Mouse (Mus musculus) midbrain, embryonic 15.5 days (tissue): Measurements from ENCODE around the gene Mfap1a. TPM values are rescaled to one million over a fixed set of nuclear protein-coding genes. Genes with fewer than 3 reads are reported as not detected.
A peak's percentile ranks its signal among the peaks of the same experiment; 100 is the strongest.
"Not testable (repeated sequence)": the region's sequence is repeated elsewhere in the genome, so short reads cannot be mapped to it uniquely, and the experiment has no call there.

Experiments used
- ATAC-seq: fragments of 200-750 bp; cut with Nextera tagmentation; replicated peaks from 2 replicates; pipeline ENCODE4 v1.8.0; 2017; ENCODE audit warnings: moderate TSS enrichment
- H3K27ac ChIP-seq: fragments of 300-500 bp; sonication (generic); 2 replicates; pipeline ENCODE4 v1.5.1; 2015; ENCODE audit warnings: mild to moderate bottlenecking, inconsistent platforms
- H3K27me3 ChIP-seq: fragments of 300-500 bp; sonication (generic); replicated peaks from 2 replicates; pipeline ENCODE4 v1.6.1; 2015; ENCODE audit warnings: inconsistent platforms
- H3K36me3 ChIP-seq: fragments of 300-500 bp; sonication (generic); replicated peaks from 2 replicates; pipeline ENCODE4 v1.6.1; 2015; ENCODE audit warnings: inconsistent platforms
- H3K4me1 ChIP-seq: fragments of 300-500 bp; sonication (generic); 2 replicates; pipeline ENCODE4 v1.6.1; 2015; ENCODE audit warnings: inconsistent platforms
- H3K4me2 ChIP-seq: fragments of 300-500 bp; sonication (generic); 2 replicates; pipeline ENCODE4 v1.6.1; 2015; ENCODE audit warnings: inconsistent platforms, mild to moderate bottlenecking, moderate library complexity
- H3K4me3 ChIP-seq: fragments of 300-500 bp; sonication (generic); 2 replicates; pipeline ENCODE4 v1.5.1; 2015; ENCODE audit warnings: mild to moderate bottlenecking, inconsistent platforms
- H3K9ac ChIP-seq: fragments of 300-500 bp; sonication (generic); 2 replicates; pipeline ENCODE4 v1.6.1; 2015; ENCODE audit warnings: mild to moderate bottlenecking, inconsistent platforms
- H3K9me3 ChIP-seq: fragments of 300-500 bp; sonication (generic); 2 replicates; pipeline ENCODE4 v1.6.1; 2016; ENCODE audit warnings: inconsistent platforms
- WGBS: fragments of 180-500 bp; shearing (Covaris S2); methylation state at CpG from one replicate; pipeline ENCODE4 v1.1.7; 2015; ENCODE audit warnings: mixed read lengths; 5-methylcytosine and 5-hydroxymethylcytosine counted together
- polyA plus RNA-seq: library from polyadenylated mRNA; unstranded; fragments of >200 nt; fragmentation: Nextera tagmentation; extraction: Ambion mirVana; gene quantifications from 2 replicates; pipeline ENCODE4 v1.2.1, GENCODE M21; 2015

The Mfap1a gene
- polyA plus RNA-seq = 33.1 and 33.6 TPM in 2 replicates

GRCm38 (mm10) chr2:121505942-121506882, at the start of gene Mfap1a, which contains the start of gene Wdr76:
TSS of gene Mfap1a (minus strand) at chr2:121506665.
TSS of gene Wdr76 (plus strand) at chr2:121506723.
- Histone ChIP-seq H3K27ac (peak within 1 kb of the TSS; percentile 73; the same call in 1 of the 2 replicates), H3K9ac (peak within 1 kb of the TSS; percentile 63), H3K4me3 (peak within 1 kb of the TSS; percentile 69), H3K4me2 (peak within 1 kb of the TSS; percentile 73), H3K4me1 (peaks cover 21% of the 10 kb centered on the region)
- WGBS = 5% methylated on average over 42 of the region's 42 CpGs
- H3K27me3 ChIP-seq, H3K9me3 ChIP-seq, H3K36me3 ChIP-seq: not testable (repeated sequence)
- peak; percentile 92 for ATAC-seq

DNA sequence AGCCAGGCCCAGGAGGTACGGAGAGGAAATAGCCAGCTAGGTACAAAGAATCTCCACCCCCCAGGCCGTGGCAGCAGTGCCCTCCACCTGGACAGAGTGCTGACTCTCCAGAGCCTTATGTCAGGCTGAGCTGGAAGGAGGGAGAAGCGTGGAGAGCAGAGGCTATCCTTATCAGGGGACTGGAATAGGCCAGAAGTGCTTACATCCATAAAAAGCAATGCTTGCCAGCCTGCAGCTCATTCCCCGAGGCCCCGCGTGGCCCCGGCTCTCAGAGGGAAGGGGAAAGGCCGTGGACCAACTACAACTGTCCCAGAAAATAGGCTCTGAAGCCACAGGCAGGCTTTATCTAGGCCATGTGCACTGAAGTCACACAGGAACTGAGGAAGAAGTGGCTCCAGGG, 44.8 kb upstream of the Mfap1a start:
- no peak overlapping the region for H3K4me2 ChIP-seq
- no peak overlapping the region for H3K27ac ChIP-seq
- no peaks in the 10 kb centered on the region for H3K27me3 ChIP-seq
- H3K9me3 ChIP-seq = no peaks in the 10 kb centered on the region
- ATAC-seq = no peak
- no peak overlapping the region for H3K9ac ChIP-seq
- no peak overlapping the region for H3K4me3 ChIP-seq
- peaks cover 16% of the 10 kb centered on the region; the same call in 1 of the 2 replicates for H3K36me3 ChIP-seq
- WGBS = 86% methylated on average over 8 of the region's 8 CpGs
- H3K4me1 ChIP-seq = no peaks in the 10 kb centered on the region

GRCm38 (mm10) chr2:121549630-121550029, 43.2 kb upstream of the Mfap1a start:
- Histone ChIP-seq H3K9ac (no peak overlapping the region), H3K9me3 (no peaks in the 10 kb centered on the region), H3K4me3 (no peak overlapping the region), H3K4me2 (no peak overlapping the region), H3K27ac (no peak overlapping the region), H3K4me1 (no peaks in the 10 kb centered on the region), H3K27me3 (no peaks in the 10 kb centered on the region), H3K36me3 (peaks cover 16% of the 10 kb centered on the region; the same call in 1 of the 2 replicates)
- ATAC-seq = no peak
- 91% methylated on average over 6 of the region's 6 CpGs for WGBS

GRCm38 (mm10) chr2:121544829-121545228, 38.4 kb upstream of the Mfap1a start:
- Histone ChIP-seq H3K27ac (no peak overlapping the region), H3K9ac (no peak overlapping the region), H3K9me3 (no peaks in the 10 kb centered on the region), H3K4me1 (no peaks in the 10 kb centered on the region), H3K4me3 (no peak overlapping the region), H3K36me3 (peaks cover 24% of the 10 kb centered on the region; the same call in 1 of the 2 replicates), H3K27me3 (no peaks in the 10 kb centered on the region), H3K4me2 (no peak overlapping the region)
- WGBS = 90% methylated on average over 3 of the region's 3 CpGs
- ATAC-seq = no peak

GRCm38 (mm10) chr2:121525056-121525455, 18.6 kb upstream of the Mfap1a start:
- Histone ChIP-seq H3K4me3 (no peak overlapping the region), H3K27me3 (no peaks in the 10 kb centered on the region), H3K4me1 (no peaks in the 10 kb centered on the region), H3K4me2 (no peak overlapping the region), H3K36me3 (no peaks in the 10 kb centered on the region), H3K9me3 (no peaks in the 10 kb centered on the region), H3K9ac (no peak overlapping the region), H3K27ac (no peak overlapping the region)
- 93% methylated on average over 2 of the region's 2 CpGs for WGBS
- no peak for ATAC-seq

- H3K4me2 ChIP-seq, H3K9ac ChIP-seq, ATAC-seq, H3K36me3 ChIP-seq, H3K4me3 ChIP-seq, H3K27ac ChIP-seq, H3K27me3 ChIP-seq, H3K9me3 ChIP-seq, H3K4me1 ChIP-seq: not testable (repeated sequence)
- WGBS = 94% methylated on average over 3 of the region's 3 CpGs
Measured at GRCm38 (mm10) chr2:121522830-121523229, 16.4 kb upstream of the Mfap1a start.

- Histone ChIP-seq H3K27me3 (no peaks in the 10 kb centered on the region), H3K9me3 (no peaks in the 10 kb centered on the region), H3K4me1 (no peaks in the 10 kb centered on the region), H3K4me2 (no peak overlapping the region), H3K27ac (no peak overlapping the region), H3K9ac (no peak overlapping the region), H3K4me3 (no peak overlapping the region), H3K36me3 (no peaks in the 10 kb centered on the region)
- whole genome bisulfite sequencing = 97% methylated on average over 2 of the region's 2 CpGs
- no peak for ATAC-seq
Measured at GRCm38 (mm10) chr2:121522006-121522405, 15.5 kb upstream of the Mfap1a start.

DNA sequence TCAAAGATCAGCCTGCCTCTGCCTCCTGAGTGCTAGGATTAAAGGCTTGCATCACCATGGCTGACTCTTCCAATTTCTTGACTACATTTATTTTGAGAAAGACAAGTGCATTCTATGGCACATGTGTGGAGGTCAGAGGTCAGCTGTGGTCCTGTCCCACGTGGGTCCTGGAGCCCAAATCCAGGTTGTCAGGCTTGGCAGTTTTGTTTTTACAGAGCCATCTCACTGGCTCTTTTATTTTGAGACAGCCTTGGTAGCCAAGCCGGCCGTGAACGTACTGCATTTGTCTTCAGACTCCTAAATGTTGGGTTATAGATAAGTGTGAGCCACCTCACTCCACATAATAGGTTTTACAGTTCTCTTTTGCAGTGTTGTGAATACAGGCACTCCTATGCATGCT, 12.2 kb upstream of the Mfap1a start:
- not testable (repeated sequence) for H3K9ac ChIP-seq, H3K4me1 ChIP-seq, ATAC-seq, H3K36me3 ChIP-seq, H3K9me3 ChIP-seq, H3K4me3 ChIP-seq, H3K27me3 ChIP-seq, H3K4me2 ChIP-seq, H3K27ac ChIP-seq
- WGBS = 91% methylated on average over 4 of the region's 4 CpGs

- no peak overlapping the region for H3K4me2 ChIP-seq
Measured at GRCm38 (mm10) chr2:121518106-121518505, 11.6 kb upstream of the Mfap1a start.

GRCm38 (mm10) chr2:121514211-121514610, 7.7 kb upstream of the Mfap1a start:
- no peak for ATAC-seq
- no peak overlapping the region for H3K27ac ChIP-seq
- H3K9me3 ChIP-seq = no peaks in the 10 kb centered on the region
- 0 out of 2 replicates have a peak, but pooled peaks cover 4% of the 10 kb centered on the region for H3K4me1 ChIP-seq
- H3K27me3 ChIP-seq = no peaks in the 10 kb centered on the region
- H3K9ac ChIP-seq = no peak overlapping the region
- H3K4me3 ChIP-seq = no peak overlapping the region
- H3K4me2 ChIP-seq = no peak overlapping the region
- H3K36me3 ChIP-seq = no peaks in the 10 kb centered on the region
- 94% methylated on average over 4 of the region's 4 CpGs for WGBS

More at GRCm38 (mm10) chr2:121518106-121518505, 11.6 kb upstream of the Mfap1a start:
- Histone ChIP-seq H3K9ac (no peak overlapping the region), H3K9me3 (no peaks in the 10 kb centered on the region), H3K27me3 (no peaks in the 10 kb centered on the region), H3K4me1 (no peaks in the 10 kb centered on the region), H3K27ac (no peak overlapping the region), H3K4me3 (no peak overlapping the region), H3K36me3 (no peaks in the 10 kb centered on the region)
- WGBS = 96% methylated on average over 5 of the region's 5 CpGs
- ATAC-seq = no peak

DNA sequence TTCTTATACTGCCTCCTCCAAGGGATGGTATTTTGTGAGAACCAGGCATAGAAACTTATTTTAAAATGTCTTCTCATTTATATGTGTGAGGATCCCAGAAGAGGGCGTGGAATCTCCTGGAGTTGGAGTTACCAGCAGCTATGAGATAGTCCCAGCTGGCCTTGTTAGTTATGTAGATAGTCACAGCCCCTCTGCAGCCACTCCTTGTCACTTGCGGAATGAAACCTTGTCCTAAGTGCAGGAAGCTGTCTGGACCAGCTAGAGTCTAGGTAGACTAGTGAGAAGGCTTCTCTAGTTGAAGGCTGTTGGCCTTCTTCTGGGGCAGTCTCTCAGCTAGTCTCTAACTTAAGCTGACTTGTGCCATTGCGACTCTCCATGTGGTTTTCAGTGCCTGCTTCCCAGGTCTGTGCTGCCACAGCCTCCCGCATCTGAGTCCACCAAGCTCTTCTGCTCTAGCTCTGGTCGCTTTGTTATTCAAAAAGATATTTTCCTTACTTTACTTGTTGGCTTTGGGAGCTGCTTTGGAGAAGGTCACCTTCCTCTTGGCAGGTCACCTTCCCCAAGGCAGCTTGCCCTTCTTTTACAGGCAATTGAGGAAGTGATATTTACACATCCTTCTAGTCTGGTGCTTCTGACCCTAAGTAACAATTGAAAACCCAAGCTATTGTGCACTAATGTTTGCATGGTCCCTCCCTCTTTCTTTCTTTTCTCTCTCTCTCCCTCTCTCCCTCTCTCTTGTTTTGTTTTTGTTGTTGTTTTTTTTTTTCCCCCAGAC, 6.7 kb upstream of the Mfap1a start:
- H3K9ac ChIP-seq, ATAC-seq, H3K36me3 ChIP-seq, H3K27me3 ChIP-seq, H3K4me2 ChIP-seq, H3K27ac ChIP-seq, H3K4me1 ChIP-seq, H3K9me3 ChIP-seq, H3K4me3 ChIP-seq: not testable (repeated sequence)
- WGBS = 94% methylated on average over 4 of the region's 5 CpGs

DNA sequence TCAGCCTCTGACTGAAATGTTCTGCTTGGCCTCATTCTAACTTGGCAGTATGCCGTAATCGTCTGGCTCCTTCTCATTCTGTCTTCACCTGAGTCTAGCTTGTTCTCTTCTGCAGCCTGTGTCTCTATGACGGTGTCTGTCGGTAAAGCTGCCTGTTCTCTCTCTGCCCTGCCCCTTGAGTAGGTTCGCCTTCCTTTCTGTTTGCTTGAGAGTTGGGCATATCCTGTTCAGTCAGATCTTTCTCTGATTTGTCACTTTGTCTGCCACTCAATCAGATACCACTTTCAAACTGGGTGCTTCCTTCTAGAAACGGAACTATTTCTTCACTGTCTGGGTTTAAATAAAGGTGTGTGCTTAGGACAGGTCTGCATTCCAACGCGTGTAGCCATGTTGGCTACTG, 4.9 kb upstream of the Mfap1a start:
- Histone ChIP-seq H3K4me1 (peaks cover 15% of the 10 kb centered on the region), H3K9ac (no peak overlapping the region), H3K27me3 (no peaks in the 10 kb centered on the region), H3K27ac (no peak overlapping the region), H3K36me3 (no peaks in the 10 kb centered on the region), H3K4me2 (no peak overlapping the region), H3K9me3 (no peaks in the 10 kb centered on the region), H3K4me3 (no peak overlapping the region)
- WGBS = 97% methylated on average over 8 of the region's 8 CpGs
- no peak for ATAC-seq
